Mouse (Mus musculus): ENCODE data around the gene Ets1.
A peak's percentile ranks its signal among the peaks of the same experiment; 100 is the strongest.

The Ets1 gene

DNA sequence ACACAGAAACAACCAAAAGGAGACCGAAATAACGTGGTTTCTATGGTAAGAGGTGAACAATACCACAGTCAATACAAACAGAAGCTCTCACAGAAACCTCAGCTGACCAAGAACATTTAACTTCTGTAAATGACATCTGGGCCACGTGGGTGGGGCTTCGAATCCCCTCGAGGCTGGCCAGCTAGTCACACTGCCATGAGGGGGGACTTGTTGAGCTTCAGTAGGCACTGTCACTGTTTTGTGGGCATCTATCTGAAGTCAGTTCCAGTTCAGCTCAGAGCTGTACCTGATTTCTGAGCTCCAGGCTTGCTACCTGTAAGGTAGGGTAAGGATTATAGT lies 18.6 kb upstream of the Ets1 start:
- DNase-seq = peak; percentile 45

DNA sequence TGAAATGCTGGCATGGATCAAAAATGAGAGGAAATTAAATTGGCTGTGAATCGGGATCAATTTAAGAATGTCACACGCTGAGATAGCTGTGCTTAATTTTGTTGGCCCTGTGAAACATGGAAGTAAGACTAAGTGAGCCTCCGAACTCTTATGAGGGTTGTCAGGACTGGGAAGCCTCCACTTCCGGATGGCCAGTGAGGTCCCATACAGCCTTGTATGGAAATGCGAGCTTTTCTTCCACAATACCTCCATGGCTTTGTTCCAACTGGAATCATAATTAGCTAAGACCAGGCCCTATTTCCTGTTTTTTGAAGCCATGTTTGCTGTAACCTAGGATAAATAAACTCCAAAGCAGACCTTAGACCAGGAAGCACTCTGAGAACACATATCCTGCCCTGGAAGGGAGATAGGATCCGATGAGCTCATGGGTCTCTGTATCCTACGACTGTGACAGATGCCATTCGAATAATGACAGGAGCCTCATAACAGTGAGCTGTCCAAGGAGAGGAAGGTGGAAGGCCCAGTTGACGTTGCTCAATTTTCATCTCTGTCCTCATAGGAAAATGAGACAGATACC lies 17.4 kb upstream of the Ets1 start:
- no peak for DNase-seq

DNA sequence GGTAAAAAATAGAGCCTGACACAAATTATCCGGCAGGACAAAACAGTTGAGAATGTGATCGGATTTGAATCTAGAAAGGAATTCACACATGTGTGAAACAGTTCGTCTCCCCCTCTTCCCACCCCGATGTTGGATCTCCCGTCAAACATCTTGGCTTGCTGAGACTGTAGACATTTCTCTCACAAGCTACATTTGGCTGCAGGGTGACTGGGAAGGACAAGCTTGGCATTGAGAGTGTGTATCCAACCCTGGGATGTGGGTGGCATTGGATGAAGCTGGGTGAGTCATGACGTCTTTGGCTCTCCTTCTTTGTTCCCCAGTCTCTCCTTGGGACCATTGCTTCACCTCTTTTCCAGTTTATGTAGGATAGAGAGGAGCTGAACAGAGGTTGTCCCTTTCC lies 16.4 kb upstream of the Ets1 start:
- no peak for DNase-seq

DNA sequence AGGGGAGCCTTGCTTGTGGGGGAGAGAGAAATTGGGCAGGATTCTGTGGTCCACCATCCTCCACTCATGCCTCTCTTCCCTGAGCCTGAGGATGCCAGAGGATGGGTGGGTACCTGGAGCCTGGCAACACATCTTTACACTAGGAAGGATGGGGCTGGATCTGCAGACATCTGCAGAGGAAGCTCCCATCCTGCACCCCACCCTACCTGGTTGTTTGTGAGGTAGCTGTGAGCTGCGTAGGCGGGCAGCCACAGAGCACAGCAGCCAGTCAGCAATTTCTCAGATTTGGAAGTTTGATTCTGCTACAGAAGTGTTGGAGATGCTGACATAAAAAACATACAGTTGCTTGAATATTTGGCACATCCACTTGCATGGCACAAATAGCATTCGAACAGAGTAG lies 15.6 kb upstream of the Ets1 start:
- peak; percentile 65 for DNase-seq

DNA sequence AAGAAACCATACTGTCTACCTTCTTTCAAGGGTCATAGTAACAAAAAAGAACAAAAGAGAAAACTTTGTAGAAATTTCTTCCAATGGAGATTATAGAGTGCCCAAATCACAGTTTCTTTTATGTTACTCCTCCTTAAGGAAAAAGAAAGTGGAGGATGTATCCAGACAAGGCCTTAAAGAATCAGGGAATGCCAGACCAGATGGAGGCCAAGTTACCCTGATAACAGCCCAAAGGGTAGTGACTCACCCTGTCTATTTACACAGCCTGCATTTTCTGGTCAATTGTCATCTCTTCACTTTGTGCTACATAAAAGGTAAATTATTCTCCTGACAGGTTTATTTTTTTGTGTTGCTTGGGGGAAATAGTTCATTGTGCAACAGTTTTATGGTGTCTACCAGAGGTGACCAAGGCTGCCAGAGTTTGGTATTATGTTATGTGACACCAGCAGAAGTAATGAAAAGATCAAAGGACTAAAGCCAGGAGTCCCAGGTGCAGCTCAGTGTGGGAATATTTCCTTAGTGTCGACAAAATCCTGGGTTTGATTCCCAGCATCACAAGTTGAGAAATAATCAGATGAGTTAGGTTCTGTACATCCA lies 6.5 kb upstream of the Ets1 start:
- no peak for DNase-seq

DNA sequence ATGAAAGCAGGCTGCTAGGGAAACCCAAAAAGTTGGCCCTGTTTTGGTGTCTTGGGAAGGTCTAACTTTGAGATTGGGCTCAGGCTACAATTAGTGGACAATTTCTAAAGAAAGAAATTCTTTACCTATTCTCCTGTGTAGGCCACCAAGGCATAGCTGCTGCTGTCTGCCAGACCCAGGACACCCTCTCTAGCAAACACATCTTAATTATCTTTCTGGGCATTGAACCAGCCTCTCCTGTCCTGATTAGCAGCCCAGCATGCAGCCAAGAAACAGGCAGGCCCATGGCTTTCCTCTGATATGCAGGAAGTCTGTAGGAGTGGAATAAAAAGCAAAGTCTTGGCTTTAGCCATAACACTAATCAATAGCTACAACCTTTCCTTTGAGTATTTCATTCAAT lies 4.7 kb upstream of the Ets1 start:
- no peak for DNase-seq

DNA sequence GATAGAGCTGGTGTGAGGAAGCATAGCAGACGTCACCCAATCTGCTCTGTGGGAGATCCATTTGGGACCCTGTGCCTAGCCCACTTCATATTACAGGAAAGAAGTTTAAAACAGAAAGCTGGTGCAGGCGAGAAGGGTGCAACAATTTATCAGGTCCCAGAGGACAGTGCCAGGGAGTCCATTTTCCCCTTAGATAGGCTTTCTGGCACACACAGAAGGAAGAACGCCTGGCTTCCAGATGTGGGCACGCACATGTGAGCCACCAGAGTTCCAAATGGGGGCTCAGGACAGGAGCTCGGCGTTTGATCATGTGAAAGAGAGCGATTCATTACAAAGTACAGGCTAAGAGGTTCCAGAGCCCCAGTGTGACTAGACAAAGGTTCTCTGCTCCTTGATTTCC lies 3.8 kb upstream of the Ets1 start:
- no peak for DNase-seq

DNA sequence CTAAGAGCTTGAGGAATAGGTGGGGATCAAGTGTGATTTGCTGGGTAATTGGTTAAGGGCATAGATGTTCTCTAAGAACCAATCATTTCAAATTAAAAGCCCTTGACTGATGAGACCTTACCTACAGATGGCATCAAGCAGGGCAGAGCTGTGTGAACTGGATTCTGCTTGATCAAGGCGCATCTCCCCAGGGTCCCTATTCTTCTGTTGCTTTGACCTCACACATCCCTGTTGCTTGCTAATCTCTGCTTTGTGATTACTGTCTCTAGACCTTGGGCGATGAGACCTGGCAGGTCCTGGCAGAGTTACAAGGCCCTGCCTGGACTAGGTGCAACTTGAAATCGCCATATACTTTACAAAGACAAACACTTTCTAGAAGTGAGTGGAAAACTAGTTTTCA lies 9.0 kb downstream of the Ets1 start:
- no peak for DNase-seq

DNA sequence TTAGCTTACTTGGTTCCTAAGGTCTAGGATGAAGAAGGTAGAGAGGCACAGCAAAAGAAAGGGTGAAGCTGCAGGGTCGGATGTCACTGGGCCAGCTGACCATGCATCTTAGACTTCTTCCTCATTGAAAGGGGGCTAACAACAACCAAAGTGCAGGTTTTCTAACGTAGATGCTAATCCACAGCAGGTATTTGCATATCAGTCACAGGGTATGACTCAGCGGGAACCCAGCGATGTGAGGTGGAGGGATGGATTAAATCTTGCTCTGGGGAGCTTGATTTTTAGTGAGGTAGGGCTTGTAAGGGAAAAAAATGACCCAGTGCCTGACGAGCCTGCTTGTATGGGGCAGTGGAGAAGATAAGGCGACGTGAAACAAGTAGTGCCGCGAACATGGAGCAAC lies 9.5 kb downstream of the Ets1 start:
- no peak for DNase-seq

DNA sequence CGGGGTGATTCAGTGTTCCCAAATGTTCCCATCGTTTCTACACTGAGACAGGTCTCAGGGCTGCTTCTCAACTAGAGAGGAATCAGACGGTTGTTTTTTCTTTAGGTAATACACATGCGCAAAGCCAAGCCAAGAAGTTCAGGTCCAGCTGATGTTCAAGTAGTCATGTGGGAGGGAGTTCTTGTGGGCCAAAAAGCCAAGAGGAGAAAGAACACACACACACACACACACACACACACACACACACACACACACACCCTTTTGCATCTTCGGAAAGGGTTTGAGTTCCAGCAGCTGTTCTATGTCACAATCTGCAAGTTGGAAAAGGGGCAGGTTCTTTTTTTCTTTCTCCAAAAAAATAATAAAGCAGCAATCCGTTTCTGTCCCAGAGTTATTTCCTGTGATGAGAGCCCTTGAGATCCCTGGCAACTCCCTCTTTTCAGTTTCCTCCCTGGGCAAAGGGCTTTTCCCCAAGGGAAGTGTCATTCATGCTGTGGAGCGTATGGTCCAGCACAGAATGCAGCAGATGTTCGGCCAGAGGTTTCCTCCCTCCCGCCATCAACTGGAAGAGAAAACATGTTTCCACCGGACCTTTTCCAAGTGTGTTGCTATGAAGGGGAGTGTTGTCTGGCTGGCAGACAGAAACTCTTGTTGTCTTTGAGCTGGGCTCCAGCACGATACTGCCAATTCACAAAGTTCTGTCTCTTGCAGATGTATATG lies 10.7 kb downstream of the Ets1 start:
- no peak for DNase-seq

DNA sequence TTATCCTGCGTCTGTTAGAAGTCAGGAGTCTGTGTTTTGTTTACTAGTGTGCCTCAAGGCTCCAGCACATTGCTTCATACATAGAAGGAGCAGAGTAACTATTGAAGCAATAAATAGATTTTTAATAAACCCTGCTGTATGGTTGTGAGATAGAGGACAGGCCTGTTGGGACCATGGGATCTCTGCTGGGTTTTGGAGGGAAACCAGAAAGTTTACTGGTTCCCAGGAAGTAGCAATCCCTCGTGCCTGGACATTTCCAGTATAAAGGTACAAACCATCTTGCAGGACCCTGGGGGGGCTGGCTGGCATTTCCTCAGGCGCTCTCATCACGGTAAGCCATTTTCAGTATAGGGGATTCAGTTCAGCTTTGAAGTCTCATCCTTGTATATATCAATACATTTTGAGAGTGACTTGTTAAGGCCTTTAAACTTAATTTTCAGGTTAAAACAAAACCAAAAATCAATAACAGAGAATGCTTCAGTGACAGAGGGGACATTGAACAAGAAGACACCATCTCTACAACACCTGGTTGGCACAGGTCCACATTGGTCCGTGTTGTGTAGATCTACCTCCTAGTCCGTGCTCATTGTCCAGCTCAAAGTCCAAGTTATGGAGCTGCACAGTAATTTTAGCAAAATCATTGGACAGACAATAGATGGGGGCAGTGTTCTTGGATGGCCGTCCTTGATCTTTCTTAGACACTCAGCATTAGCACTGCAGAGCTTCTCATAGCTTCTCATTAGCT lies 11.7 kb downstream of the Ets1 start:
- DNase-seq = no peak

DNA sequence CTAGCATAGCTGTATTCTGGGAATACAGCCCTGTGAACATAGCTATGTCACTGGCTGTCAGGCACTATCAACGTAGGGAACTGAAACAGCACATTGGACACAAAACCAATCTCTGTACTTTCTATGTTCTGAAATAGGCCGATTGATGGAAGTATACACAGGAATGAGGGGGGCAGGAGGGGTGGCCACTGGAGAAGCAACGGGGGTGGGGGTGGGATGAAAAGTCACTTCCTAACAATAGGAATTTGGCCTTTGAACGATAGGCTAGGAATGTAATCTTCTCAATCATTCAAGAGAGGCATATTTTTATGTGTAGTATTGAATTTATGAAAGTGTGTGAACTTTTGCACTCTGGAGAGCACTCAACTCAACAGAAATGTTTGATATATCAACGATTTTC lies 12.3 kb downstream of the Ets1 start:
- DNase-seq = no peak

DNA sequence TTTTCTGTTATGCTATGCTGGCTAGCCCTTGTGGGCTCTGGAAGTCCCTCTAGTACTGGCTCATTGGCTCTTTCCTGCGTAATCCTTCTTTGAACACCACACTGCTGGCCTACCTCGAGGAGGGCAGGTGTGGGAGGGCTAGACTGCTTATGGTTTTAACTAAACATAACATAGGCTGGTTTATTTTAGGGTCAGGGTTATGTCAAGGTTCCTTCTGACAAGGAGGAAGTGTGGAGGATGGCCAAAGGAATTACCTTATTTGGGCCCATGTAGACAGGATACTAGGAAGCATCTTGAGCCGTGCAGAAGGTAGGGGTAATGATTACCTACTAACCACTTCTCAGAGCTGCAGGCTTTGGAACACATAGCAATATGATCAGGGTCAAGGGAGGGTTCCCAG lies 14.7 kb downstream of the Ets1 start:
- DNase-seq = no peak

DNA sequence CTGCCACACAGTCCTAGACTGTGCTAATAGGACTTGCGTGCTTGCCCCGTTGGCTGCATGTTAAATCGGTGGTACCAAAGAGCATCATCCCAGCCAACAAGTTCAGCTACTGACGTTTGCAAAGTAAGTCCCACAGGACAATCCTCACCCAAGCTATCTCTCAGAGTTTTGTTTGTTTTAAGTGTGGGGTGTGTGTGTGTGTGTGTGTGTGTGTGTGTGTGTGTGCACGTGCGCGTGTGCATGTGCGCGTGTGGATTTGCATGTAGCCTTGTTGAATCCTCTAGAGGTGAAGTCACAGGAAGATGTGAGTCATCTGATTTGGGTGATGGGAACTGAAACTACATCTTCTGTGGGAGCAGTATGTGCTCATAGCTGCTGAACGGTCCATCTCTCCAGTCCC lies 16.1 kb downstream of the Ets1 start:
- no peak for DNase-seq

DNA sequence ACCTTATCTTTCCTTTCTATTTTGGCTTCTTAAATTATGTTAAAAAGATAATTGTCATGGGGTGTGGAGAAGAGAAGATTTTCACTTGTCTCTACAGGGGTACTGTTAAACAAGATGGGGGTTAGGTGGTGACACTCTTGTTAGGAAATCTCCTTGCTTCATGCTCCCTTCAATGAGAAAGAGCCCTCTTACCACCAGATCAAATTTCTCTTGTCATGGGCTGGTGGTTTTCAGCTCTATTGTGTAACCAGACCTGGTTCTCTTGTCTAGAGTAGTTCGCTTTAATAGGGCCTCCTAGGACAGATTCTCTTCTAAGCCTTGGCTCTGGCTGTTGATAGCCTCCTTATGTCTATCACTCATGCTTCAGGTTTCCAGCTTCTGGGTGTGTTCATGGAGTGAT lies 18.3 kb downstream of the Ets1 start:
- DNase-seq = no peak

DNA sequence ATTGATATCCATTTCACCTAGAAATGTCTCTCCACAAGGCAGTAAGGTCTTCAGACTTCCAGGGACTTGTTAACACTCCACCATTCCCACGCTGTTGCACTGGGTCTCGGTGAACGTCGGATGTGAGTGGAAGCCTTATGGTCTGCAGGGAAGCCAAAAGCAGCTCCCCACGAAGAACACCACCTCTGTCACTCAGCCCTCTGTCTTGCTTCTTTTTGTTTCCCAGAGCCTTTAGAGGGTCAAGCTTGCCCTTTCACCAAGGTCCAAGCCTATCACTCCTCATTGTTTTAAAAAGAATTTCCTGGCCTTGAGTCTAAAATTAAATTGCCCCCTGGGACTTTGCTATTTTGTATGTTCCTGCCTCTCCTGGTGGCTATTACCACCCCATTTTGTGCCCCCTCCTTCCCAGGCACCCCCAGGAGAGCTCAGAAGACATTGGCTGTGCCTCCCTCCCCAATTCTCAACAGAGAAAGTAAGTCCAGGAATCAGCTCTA lies 20.4 kb downstream of the Ets1 start:
- no peak for DNase-seq

DNA sequence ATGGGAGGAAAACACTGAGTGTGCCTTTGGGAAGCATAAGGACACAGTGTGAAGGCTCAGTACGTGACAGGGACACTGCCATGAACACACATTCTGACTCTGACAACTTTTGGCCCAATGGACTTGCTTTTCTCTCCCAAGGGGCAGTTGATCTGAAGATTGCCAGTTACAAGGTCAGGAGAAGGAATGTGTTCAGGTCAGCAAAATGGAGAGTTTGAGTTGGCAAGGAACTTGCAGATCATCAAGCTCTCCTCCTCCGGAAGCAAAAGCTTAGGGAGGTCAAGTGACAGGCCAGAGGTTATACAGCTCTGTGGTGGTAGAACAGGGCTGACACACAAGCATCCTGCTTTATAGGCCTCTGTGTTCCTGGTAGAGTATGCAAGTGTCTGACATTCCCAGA lies 21.1 kb downstream of the Ets1 start:
- no peak for DNase-seq

DNA sequence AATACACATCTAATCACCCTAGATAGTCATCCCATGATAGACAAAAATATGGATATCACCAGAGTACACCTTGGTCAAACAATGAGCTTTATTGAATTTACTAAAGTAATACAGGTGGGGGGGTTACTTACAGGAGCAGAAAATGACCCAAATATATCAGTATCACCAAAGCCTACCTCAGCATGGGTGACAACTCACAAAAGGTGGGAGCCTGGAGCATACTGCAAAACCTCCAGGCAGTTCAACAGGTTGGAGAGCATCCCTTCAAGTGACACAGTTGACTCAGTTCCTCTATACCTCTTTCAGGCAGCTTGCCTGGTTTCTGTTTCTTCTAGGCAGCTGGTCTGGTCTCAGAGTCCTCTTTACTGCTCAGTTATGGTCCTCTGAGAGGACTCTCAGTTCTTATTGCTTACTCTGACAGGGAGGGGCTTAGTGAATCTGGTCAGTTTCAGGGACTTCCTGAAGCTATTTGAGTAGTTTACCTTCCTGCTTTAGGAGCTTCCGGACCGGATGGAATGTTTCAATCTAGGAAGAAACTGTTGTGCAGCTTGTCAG lies 24.5 kb downstream of the Ets1 start:
- DNase-seq = no peak

DNA sequence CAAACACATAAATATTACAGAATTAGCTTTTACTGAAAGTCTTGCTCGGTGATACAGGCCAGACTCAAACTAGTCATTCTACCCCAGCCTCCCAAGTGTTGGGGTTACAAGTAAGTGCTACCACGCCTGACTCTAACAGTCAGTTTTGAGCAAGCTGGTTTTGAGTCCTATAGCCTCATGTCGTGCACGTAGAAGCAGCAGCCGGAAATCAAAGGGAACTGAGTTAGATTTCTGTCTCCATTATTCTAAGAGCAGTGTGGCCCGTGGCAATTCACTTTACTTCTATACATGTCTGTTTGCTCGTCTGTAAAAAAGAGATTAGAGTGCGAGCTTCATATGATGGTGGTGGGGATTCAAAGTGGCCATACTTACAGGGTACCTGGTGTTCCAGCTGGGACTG lies 25.1 kb downstream of the Ets1 start:
- no peak for DNase-seq

DNA sequence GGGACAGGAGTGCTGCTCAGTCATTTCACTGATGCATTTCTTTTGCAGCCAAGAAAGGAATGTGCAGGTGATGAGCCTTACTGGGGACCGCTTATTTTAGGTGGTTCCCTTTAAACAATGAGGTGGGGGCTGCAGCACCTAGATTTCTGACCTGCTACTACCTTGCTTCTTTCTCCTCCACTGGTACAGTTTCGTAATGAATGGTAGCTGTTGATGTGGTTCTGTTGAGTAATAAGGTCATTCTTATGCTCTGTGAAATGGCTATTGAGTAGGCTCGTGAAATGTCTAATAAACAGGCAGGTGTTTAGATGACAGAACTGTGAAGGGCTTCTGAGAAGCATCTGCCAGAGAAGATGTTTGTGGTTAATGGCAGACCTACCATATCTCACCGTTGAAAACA lies 25.5 kb downstream of the Ets1 start:
- DNase-seq = no peak

DNA sequence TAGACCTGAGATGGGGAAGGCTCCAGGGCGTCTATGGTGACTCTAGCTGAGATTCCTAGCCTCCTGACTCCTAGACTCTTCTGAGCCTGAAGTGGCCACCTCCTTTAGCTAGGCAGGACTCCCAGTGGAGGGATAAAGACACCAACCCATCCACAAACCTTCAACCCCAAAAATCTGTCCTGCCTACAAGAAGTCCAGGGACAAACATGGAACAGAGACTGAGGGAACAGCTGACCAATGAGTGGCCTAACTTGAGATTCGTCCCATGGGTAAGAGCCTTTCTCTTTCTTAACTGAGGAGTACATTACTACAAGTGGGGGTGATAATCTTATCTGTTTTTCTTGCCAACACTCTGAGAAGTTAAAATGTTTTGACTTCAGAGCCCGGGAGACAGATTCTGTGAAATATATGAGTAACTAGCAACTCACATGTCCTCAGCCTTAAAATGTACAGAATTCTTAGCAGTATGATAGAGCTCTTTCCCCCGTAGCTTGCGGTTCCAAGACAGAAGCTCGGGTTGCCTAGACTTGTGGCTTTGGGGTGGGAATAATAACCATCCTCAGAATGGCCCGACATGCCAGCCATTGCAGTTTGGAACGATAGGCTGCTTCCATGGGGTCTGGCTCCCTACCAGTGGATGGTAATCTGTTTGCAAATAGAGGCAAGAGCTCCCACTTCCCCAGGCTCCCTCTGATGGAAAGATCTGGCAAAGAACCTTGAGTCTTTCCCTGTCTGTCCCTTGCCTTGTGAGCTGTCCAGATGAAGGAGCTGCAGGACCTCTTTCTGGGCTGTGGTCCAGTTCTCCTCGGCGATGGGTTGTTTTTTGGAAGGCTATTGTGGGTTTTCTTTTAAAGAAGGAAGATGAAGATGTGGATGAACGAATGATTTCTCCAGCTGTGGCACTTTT lies 30.8 kb downstream of the Ets1 start:
- no peak for DNase-seq

DNA sequence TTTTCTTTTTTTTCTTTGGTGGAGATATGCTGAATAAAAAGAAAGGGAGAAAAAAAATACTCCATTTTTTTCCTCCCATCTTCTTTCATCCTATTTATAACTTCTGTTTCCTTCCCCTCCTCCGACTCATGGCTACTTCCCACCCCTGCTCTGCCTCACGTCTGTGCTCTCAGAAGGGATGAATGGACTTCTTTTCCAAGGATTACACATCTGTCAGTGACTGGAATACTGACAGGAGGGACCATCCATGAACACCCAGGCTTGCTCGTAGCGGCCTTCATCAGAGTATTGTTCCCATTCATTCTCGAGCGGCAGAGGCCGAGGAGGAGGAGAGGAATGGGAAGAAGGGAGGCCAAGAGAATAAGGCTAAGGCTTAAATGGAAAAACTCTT lies 31.5 kb downstream of the Ets1 start:
- DNase-seq = no peak
